Mouse (Mus musculus): ENCODE results near the gene Sec14l1. TPM values are rescaled to one million over a fixed set of nuclear protein-coding genes. Genes with fewer than 3 reads are reported as not detected.

Gene Sec14l1
- polyA plus RNA-seq, 1 experiment: 49.2 TPM

GRCm38 (mm10) chr11:117104044-117104757 lies 10.8 kb upstream of the Sec14l1 start:
- WGBS: 87% methylated on average over 10 of the region's 10 CpGs
- H3K36me3 ChIP-seq (ENCODE audit: control insufficient read depth, insufficient read depth, low read length): no peaks in the 10 kb centered on the region
- H3K27ac ChIP-seq (ENCODE audit: insufficient read depth, low read depth, low read length): no peak overlapping the region; the same call in 1 of the 2 replicates
- H3K27me3 ChIP-seq (ENCODE audit: control insufficient read depth, insufficient read depth, low read length): no peaks in the 10 kb centered on the region
- no peak overlapping the region for H3K4me3 ChIP-seq (ENCODE audit: low read depth, low read length)
- no peak for TF ChIP-seq POLR2A (IDR thresholded peaks at IDR 0.05; ENCODE audit: low read depth, low read length)
- TF ChIP-seq CTCF (IDR thresholded peaks at IDR 0.05; ENCODE audit: extremely low read depth, insufficient read length, insufficient replicate concordance, low read depth, low read length): no peak
- peaks cover 19% of the 10 kb centered on the region for H3K4me1 ChIP-seq (ENCODE audit: control insufficient read depth, insufficient read depth, insufficient read length, low read length)

- no peaks in the 10 kb centered on the region for H3K36me3 ChIP-seq (ENCODE audit: control insufficient read depth, insufficient read depth, low read length)
- peaks cover 19% of the 10 kb centered on the region for H3K4me1 ChIP-seq (ENCODE audit: control insufficient read depth, insufficient read depth, insufficient read length, low read length)
- H3K27me3 ChIP-seq (ENCODE audit: control insufficient read depth, insufficient read depth, low read length): no peaks in the 10 kb centered on the region
- TF ChIP-seq POLR2A (IDR thresholded peaks at IDR 0.05; ENCODE audit: low read depth, low read length): no peak
- no peak for TF ChIP-seq CTCF (IDR thresholded peaks at IDR 0.05; ENCODE audit: extremely low read depth, insufficient read length, insufficient replicate concordance, low read depth, low read length)
- WGBS: 87% methylated on average over 3 of the region's 3 CpGs
- H3K27ac ChIP-seq (ENCODE audit: insufficient read depth, low read depth, low read length): no peak overlapping the region
- H3K4me3 ChIP-seq (ENCODE audit: low read depth, low read length): no peak overlapping the region
Observed at GRCm38 (mm10) chr11:117105315-117105714, 9.7 kb upstream of the Sec14l1 start.

GRCm38 (mm10) chr11:117105850-117106249 lies 9.1 kb upstream of the Sec14l1 start:
- H3K27me3 ChIP-seq (ENCODE audit: control insufficient read depth, insufficient read depth, low read length): no peaks in the 10 kb centered on the region
- peaks cover 16% of the 10 kb centered on the region for H3K4me1 ChIP-seq (ENCODE audit: control insufficient read depth, insufficient read depth, insufficient read length, low read length)
- no peak for TF ChIP-seq POLR2A (IDR thresholded peaks at IDR 0.05; ENCODE audit: low read depth, low read length)
- no peak for TF ChIP-seq CTCF (IDR thresholded peaks at IDR 0.05; ENCODE audit: extremely low read depth, insufficient read length, insufficient replicate concordance, low read depth, low read length)
- no peaks in the 10 kb centered on the region for H3K36me3 ChIP-seq (ENCODE audit: control insufficient read depth, insufficient read depth, low read length)
- WGBS: 65% methylated on average over 7 of the region's 7 CpGs
- H3K4me3 ChIP-seq (ENCODE audit: low read depth, low read length): no peak overlapping the region
- H3K27ac ChIP-seq (ENCODE audit: insufficient read depth, low read depth, low read length): no peak overlapping the region

DNA sequence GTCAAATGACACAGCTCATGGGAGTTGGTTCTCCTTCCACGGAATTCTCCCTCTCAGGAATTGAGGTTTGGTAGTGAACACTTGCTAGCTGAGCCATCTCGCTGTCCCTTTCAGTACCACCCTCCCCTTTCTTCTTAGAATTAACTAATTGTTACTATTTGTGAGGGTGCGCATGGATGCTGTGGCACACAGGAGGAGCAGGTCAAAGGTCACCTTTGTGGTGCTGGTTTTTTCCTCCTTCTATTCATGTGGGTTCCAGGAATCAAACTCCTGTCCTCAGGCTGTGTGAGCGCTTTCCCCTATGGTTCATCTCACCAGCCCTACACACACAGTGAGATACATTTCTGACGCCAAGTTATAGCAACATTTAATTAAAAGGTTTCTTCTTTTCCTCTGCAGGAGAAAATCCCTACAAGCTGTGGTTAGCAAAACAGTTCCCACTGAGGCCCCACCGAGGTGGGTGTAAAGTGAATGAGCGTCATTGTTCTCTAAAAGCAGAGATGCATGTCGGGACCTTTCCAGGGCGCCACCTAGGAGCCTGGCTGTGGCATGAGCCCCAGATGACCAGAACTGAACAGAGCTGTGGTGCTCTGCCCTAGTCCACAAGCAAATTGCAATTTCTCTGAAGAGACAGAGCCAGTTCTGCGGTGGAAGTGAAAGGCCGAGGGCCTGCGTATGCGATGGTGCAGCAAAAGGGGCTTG lies 8.2 kb upstream of the Sec14l1 start:
- Histone ChIP-seq H3K4me1 (ENCODE audit: control insufficient read depth, insufficient read depth, insufficient read length, low read length) (peaks cover 9% of the 10 kb centered on the region), H3K27me3 (ENCODE audit: control insufficient read depth, insufficient read depth, low read length) (no peaks in the 10 kb centered on the region), H3K27ac (ENCODE audit: insufficient read depth, low read depth, low read length) (no peak overlapping the region), H3K4me3 (ENCODE audit: low read depth, low read length) (no peak overlapping the region), H3K36me3 (ENCODE audit: control insufficient read depth, insufficient read depth, low read length) (no peaks in the 10 kb centered on the region)
- no peak for TF ChIP-seq CTCF (IDR thresholded peaks at IDR 0.05; ENCODE audit: extremely low read depth, insufficient read length, insufficient replicate concordance, low read depth, low read length)
- TF ChIP-seq POLR2A (IDR thresholded peaks at IDR 0.05; ENCODE audit: low read depth, low read length): no peak
- 78% methylated on average over 13 of the region's 13 CpGs for WGBS

DNA sequence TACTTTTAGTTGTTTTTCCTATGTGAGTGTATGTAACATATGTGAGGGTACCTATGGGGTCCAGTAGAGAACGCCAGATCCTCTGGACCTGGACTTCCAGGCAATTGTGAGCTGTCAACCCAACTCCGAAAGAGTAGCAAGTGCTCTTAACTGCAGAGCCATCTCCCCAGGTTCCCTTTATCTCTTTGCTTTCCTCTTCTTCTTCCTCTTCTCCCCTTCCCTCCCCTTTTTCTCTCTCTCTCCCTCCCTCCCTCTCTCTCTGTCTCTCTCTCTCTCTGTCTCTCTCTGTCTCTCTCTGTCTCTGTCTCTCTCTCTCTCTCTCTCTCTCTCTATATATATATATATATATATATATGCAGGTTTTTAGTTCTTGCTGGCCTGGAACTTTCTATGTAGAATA lies 7.1 kb upstream of the Sec14l1 start:
- Histone ChIP-seq H3K4me1 (ENCODE audit: control insufficient read depth, insufficient read depth, insufficient read length, low read length) (peaks cover 9% of the 10 kb centered on the region), H3K4me3 (ENCODE audit: low read depth, low read length) (no peak overlapping the region), H3K36me3 (ENCODE audit: control insufficient read depth, insufficient read depth, low read length) (no peaks in the 10 kb centered on the region), H3K27me3 (ENCODE audit: control insufficient read depth, insufficient read depth, low read length) (no peaks in the 10 kb centered on the region), H3K27ac (ENCODE audit: insufficient read depth, low read depth, low read length) (no peak overlapping the region)
- 95% methylated on average over 2 of the region's 2 CpGs for WGBS
- no peak for TF ChIP-seq POLR2A (IDR thresholded peaks at IDR 0.05; ENCODE audit: low read depth, low read length)
- TF ChIP-seq CTCF (IDR thresholded peaks at IDR 0.05; ENCODE audit: extremely low read depth, insufficient read length, insufficient replicate concordance, low read depth, low read length): no peak

DNA sequence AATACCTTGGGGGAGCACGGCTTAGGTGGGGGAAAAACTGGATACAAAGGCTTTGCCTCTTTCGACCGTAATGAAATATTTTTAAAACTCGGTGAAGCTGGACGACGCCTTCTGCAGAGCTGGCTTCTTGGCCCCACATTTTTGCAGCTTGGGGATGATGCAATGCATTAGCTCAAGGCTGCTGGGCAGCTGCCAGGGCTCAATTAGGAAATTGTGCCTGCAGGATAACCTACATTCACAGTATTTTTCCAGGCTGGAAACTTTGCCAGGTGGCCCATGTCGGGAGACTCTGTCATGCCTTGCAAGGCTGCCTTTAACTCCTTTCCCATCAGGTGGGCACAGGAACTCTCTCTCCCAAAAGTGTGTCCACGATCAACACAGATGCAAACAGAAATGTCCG lies 6.4 kb upstream of the Sec14l1 start:
- H3K4me3 ChIP-seq (ENCODE audit: low read depth, low read length): no peak overlapping the region
- no peaks in the 10 kb centered on the region for H3K27me3 ChIP-seq (ENCODE audit: control insufficient read depth, insufficient read depth, low read length)
- no peak for TF ChIP-seq POLR2A (IDR thresholded peaks at IDR 0.05; ENCODE audit: low read depth, low read length)
- TF ChIP-seq CTCF (IDR thresholded peaks at IDR 0.05; ENCODE audit: extremely low read depth, insufficient read length, insufficient replicate concordance, low read depth, low read length): no peak
- H3K36me3 ChIP-seq (ENCODE audit: control insufficient read depth, insufficient read depth, low read length): no peaks in the 10 kb centered on the region
- peaks cover 11% of the 10 kb centered on the region for H3K4me1 ChIP-seq (ENCODE audit: control insufficient read depth, insufficient read depth, insufficient read length, low read length)
- H3K27ac ChIP-seq (ENCODE audit: insufficient read depth, low read depth, low read length): no peak overlapping the region; the same call in 1 of the 2 replicates
- WGBS: 19% methylated on average over 9 of the region's 9 CpGs
